Mouse (Mus musculus) lung, adult 2 months (tissue): ENCODE measurements at regions not wholly inside any gene's neighbourhood (a gene's known extent, or its start where the extent isn't known, plus 50 kb on each side); places are given as distances from the start of the nearest gene placed in this dataset.

ENCODE experiments used
- CTCF ChIP-seq: fragments of 200-500 bp; IDR thresholded peaks from 2 replicates; pipeline ENCODE4 v1.5.1; 2011; ENCODE audit warnings: mild to moderate bottlenecking, low read length, control low read depth; ENCODE audit not compliant: insufficient read depth
- POLR2A ChIP-seq: fragments of 200-500 bp; IDR thresholded peaks from 2 replicates; pipeline ENCODE4 v1.6.1; 2011; ENCODE audit warnings: low read depth, mild to moderate bottlenecking, control low read depth, low read length, borderline replicate concordance; ENCODE audit errors: extremely low read depth

- no peak for TF ChIP-seq POLR2A
- no peak for TF ChIP-seq CTCF
These were observed 303.5 kb downstream of the Brinp2 start for GRCm38 (mm10) chr1:158052644-158053043.
